Comparison of ENCODE assay signal across 8 mouse cellular contexts in genomic region chr16:3884201-3885064, GRCm38 (mm10). TPM values are rescaled to one million over a fixed set of nuclear protein-coding genes. Genes with fewer than 3 reads are reported as not detected.
DNase-seq lines count a peak whose midpoint lies in the region; ATAC-seq and TF ChIP-seq lines count a peak whose summit lies in the region.

TSS of gene Zfp597 (minus strand) at chr16:3884561.
TSS of gene Gm20695 (plus strand) at chr16:3884648.

- H3K9me3 ChIP-seq in CH12.LX (replicated peaks; ENCODE audit: low read length), result no peaks in the 10 kb centered on the region
- no peaks in the 10 kb centered on the region for H3K9me3 ChIP-seq in forebrain, embryonic 12.5 days
- no peaks in the 10 kb centered on the region for H3K9me3 ChIP-seq in liver, postnatal 0 days (ENCODE audit: low read length)
- no peaks in the 10 kb centered on the region for H3K9me3 ChIP-seq in neural tube, embryonic 14.5 days (ENCODE audit: control insufficient read depth, low read length)

- peak within 1 kb of the TSS; percentile 81 to 91 (median 87) for H3K4me3 ChIP-seq in CH12.LX (replicated peaks in 1 of 3; ENCODE audit: low read depth in 2 of 3, low read length in 2 of 3, poor library complexity in 1 of 3)
- peak within 1 kb of the TSS; percentile 89 for H3K4me3 ChIP-seq in forebrain, embryonic 12.5 days (replicated peaks)
- H3K4me3 ChIP-seq in liver, postnatal 0 days (ENCODE audit: low read depth, low read length), result peak within 1 kb of the TSS; percentile 99
- peak within 1 kb of the TSS; percentile 89 for H3K4me3 ChIP-seq in neural tube, embryonic 14.5 days (ENCODE audit: low read depth, low read length)

- peak within 1 kb of the TSS; percentile 2; the same call in 1 of the 2 replicates for H3K27ac ChIP-seq in CH12.LX (ENCODE audit: insufficient read depth, low read depth)
- H3K27ac ChIP-seq in forebrain, embryonic 12.5 days, result peak within 1 kb of the TSS; percentile 92
- H3K27ac ChIP-seq in liver, postnatal 0 days (ENCODE audit: low read depth), result peak within 1 kb of the TSS; percentile 95
- peak within 1 kb of the TSS; percentile 92 for H3K27ac ChIP-seq in neural tube, embryonic 14.5 days (ENCODE audit: low read depth, low read length)

- ATAC-seq in forebrain, embryonic 12.5 days (ENCODE audit: low FRiP score), result peak; percentile 99
- ATAC-seq in liver, postnatal 0 days, result peak; percentile 97
- ATAC-seq in neural tube, embryonic 14.5 days (ENCODE audit: low read depth), result peak; percentile 99

- H3K36me3 ChIP-seq in CH12.LX (replicated peaks in 1 of 2; ENCODE audit: control insufficient read depth in 1 of 2, insufficient read depth in 1 of 2, low read length in 1 of 2), result peaks cover 3 to 39% of the 10 kb centered on the region in 2 experiments
- 0 out of 2 replicates have a peak, but pooled peaks cover 4% of the 10 kb centered on the region for H3K36me3 ChIP-seq in forebrain, embryonic 12.5 days (replicated peaks)
- peaks cover 3% of the 10 kb centered on the region for H3K36me3 ChIP-seq in liver, postnatal 0 days (replicated peaks; ENCODE audit: insufficient read depth, low read length)
- H3K36me3 ChIP-seq in neural tube, embryonic 14.5 days (ENCODE audit: control insufficient read depth, insufficient read depth, low read length), result 0 out of 2 replicates have a peak, but pooled peaks cover 3% of the 10 kb centered on the region

- peaks cover 36% of the 10 kb centered on the region for H3K79me2 ChIP-seq in CH12.LX (replicated peaks; ENCODE audit: control insufficient read depth, extremely low read depth, insufficient read depth, poor library complexity, severe bottlenecking)

- H3K9ac ChIP-seq in CH12.LX (ENCODE audit: insufficient read depth, low read depth), result peak within 1 kb of the TSS; percentile 84
- peak within 1 kb of the TSS; percentile 90 for H3K9ac ChIP-seq in forebrain, embryonic 12.5 days
- H3K9ac ChIP-seq in liver, postnatal 0 days (replicated peaks), result peak within 1 kb of the TSS; percentile 98
- H3K9ac ChIP-seq in neural tube, embryonic 14.5 days (replicated peaks; ENCODE audit: low read depth, low read length), result peak within 1 kb of the TSS; percentile 88

- H3K27me3 ChIP-seq in CH12.LX (replicated peaks), result no peaks in the 10 kb centered on the region
- no peaks in the 10 kb centered on the region for H3K27me3 ChIP-seq in forebrain, embryonic 12.5 days
- no peaks in the 10 kb centered on the region for H3K27me3 ChIP-seq in liver, postnatal 0 days (ENCODE audit: insufficient read depth, low read length)
- H3K27me3 ChIP-seq in neural tube, embryonic 14.5 days (ENCODE audit: control insufficient read depth, insufficient read depth, low read length), result no peaks in the 10 kb centered on the region

- TF ChIP-seq CTCF in CH12.LX (conservative IDR thresholded peaks at IDR 0.05 in 1 of 2, IDR thresholded peaks at IDR 0.05 in 1 of 2; ENCODE audit: low read depth in 2 of 2, low read length in 2 of 2), result peak in 1 of 2 experiments; percentile 31; a peak in 2 of 4 replicates
- peak; percentile 70 for TF ChIP-seq CTCF in liver, postnatal 0 days (IDR thresholded peaks at IDR 0.05; ENCODE audit: low read depth)

- no peak for TF ChIP-seq EP300 in CH12.LX (IDR thresholded peaks at IDR 0.05; ENCODE audit: low read length)
- TF ChIP-seq EP300 in liver, postnatal 0 days (IDR thresholded peaks at IDR 0.05; ENCODE audit: low read depth), result no peak

- TF ChIP-seq RAD21 in CH12.LX (IDR thresholded peaks at IDR 0.05; ENCODE audit: low read depth, low read length), result no peak; the same call in 1 of the 2 replicates

- H3K4me1 ChIP-seq in CH12.LX (ENCODE audit: control insufficient read depth in 1 of 2, insufficient read depth in 2 of 2), result peaks cover 5 to 41% of the 10 kb centered on the region in 2 experiments
- peaks cover 15% of the 10 kb centered on the region for H3K4me1 ChIP-seq in forebrain, embryonic 12.5 days
- H3K4me1 ChIP-seq in liver, postnatal 0 days (ENCODE audit: insufficient read depth), result peaks cover 19% of the 10 kb centered on the region
- H3K4me1 ChIP-seq in neural tube, embryonic 14.5 days (ENCODE audit: control insufficient read depth, insufficient read depth, low read length), result peaks cover 15% of the 10 kb centered on the region

- intact Hi-C loops in heart, postnatal 10 days (cut with DNase I), result loop anchor here (2.0 to 5.0 kb wide), 2 partner anchors 24 to 37 kb away; partner anchors contain the start of genes 1700037C18Rik, Cluap1 and Zfp174

- peak; percentile 80 for TF ChIP-seq POLR2A in CH12.LX (IDR thresholded peaks at IDR 0.05; ENCODE audit: low read depth, low read length)

- in situ Hi-C loops in CH12.LX (cut with MboI; ENCODE audit: low pct_ligation_motif_present, low pct_unique_long_range_greater_than_20kb, low sequenced_read_pairs), result loop anchor here (5.0 kb wide), 1 partner anchor 37 kb away; the partner anchor contains the start of gene Zfp174

- WGBS in forebrain, embryonic 12.5 days, result under 1% methylated on average over 77 of the region's 88 CpGs
- WGBS in large intestine, adult 2 months, result under 1% methylated on average over 88 of the region's 88 CpGs
- WGBS in liver, postnatal 0 days (ENCODE audit: insufficient replicate concordance), result 2% methylated on average over 81 of the region's 88 CpGs
- under 1% methylated on average over 73 of the region's 88 CpGs for WGBS in neural tube, embryonic 14.5 days

- DNase-seq in CH12.LX (ENCODE audit: extremely low read depth), result peak; percentile 94
- DNase-seq in c-Kit-positive CD71-positive TER-119-negative erythroid progenitor cells, embryonic 14.5 days (ENCODE audit: low read depth), result peak; percentile 90
- peak; percentile 96 to 97 for DNase-seq in heart, postnatal 10 days
- peak; percentile 77 for DNase-seq in large intestine, adult 2 months (ENCODE audit: low read depth, low spot score)
- DNase-seq in liver, postnatal 0 days, result peak; percentile 96
- peak; percentile 96 for DNase-seq in testis, postnatal 10 days (ENCODE audit: low spot score)

- dilution Hi-C loops in CH12.LX (cut with MboI; ENCODE audit: extremely low pct_ligation_motif_present, extremely low pct_unique_long_range_greater_than_20kb, low sequenced_read_pairs), result no loop called here

- peak within 1 kb of the TSS; percentile 77 for H3K4me2 ChIP-seq in CH12.LX (ENCODE audit: insufficient read depth, low read depth, poor library complexity, severe bottlenecking)
- H3K4me2 ChIP-seq in forebrain, embryonic 12.5 days, result peak within 1 kb of the TSS; percentile 75
- H3K4me2 ChIP-seq in liver, postnatal 0 days (ENCODE audit: low read depth, low read length), result peak within 1 kb of the TSS; percentile 97
- peak within 1 kb of the TSS; percentile 58 for H3K4me2 ChIP-seq in neural tube, embryonic 14.5 days (ENCODE audit: low read depth, low read length)

TF ChIP-seq in CH12.LX, 34 proteins besides CTCF, POLR2A, EP300 and RAD21 (continues in another document):
- peak; percentile 30; the same call in 1 of the 2 replicates for TF ChIP-seq MAZ (IDR thresholded peaks at IDR 0.05; ENCODE audit: low read depth, low read length)
- no peak for TF ChIP-seq JUN (IDR thresholded peaks at IDR 0.05; ENCODE audit: insufficient read depth, low read depth, low read length)
- peak; percentile 99 for TF ChIP-seq ELF1 (IDR thresholded peaks at IDR 0.05; ENCODE audit: low read depth, low read length)
- TF ChIP-seq CHD2 (IDR thresholded peaks at IDR 0.05; ENCODE audit: low read length), result peak; percentile 90; the same call in 1 of the 2 replicates
- TF ChIP-seq KAT2A (IDR thresholded peaks at IDR 0.05; ENCODE audit: insufficient replicate concordance, low read length), result peak; percentile 98
- TF ChIP-seq MAX (IDR thresholded peaks at IDR 0.05; ENCODE audit: low read length), result peak; percentile 86
- no peak for TF ChIP-seq E2F4 (IDR thresholded peaks at IDR 0.05; ENCODE audit: insufficient replicate concordance, low read depth, low read length)
- peak; percentile 67; the same call in 1 of the 2 replicates for TF ChIP-seq IRF4 (IDR thresholded peaks at IDR 0.05; ENCODE audit: low read depth, low read length)
- TF ChIP-seq SMC3 (IDR thresholded peaks at IDR 0.05; ENCODE audit: low read depth, low read length), result peak; percentile 9; the same call in 1 of the 2 replicates
- peak; percentile 42 for TF ChIP-seq BHLHE40 (IDR thresholded peaks at IDR 0.05; ENCODE audit: low read depth, low read length)
- peak; percentile 83 for TF ChIP-seq ETS1 (conservative IDR thresholded peaks at IDR 0.05; ENCODE audit: low read depth, low read length)
- TF ChIP-seq GABPA (IDR thresholded peaks at IDR 0.05; ENCODE audit: insufficient replicate concordance, low read depth, low read length), result peak; percentile 74; the same call in 1 of the 2 replicates
- TF ChIP-seq UBTF (IDR thresholded peaks at IDR 0.05; ENCODE audit: low read depth, low read length), result peak; percentile 53; the same call in 1 of the 2 replicates
- peak; percentile 94 for TF ChIP-seq MXI1 (IDR thresholded peaks at IDR 0.05; ENCODE audit: low read depth, low read length)
- TF ChIP-seq MYC (IDR thresholded peaks at IDR 0.05; ENCODE audit: low read depth, low read length), result no peak
- TF ChIP-seq SIN3A (IDR thresholded peaks at IDR 0.05; ENCODE audit: low read length), result peak; percentile 98
- TF ChIP-seq POLR2AphosphoS2 (IDR thresholded peaks at IDR 0.05; ENCODE audit: low read depth, low read length), result 0 out of 2 replicates have a peak, but pooled peaks have one; percentile 57
- TF ChIP-seq ZNF384 (IDR thresholded peaks at IDR 0.05; ENCODE audit: low read depth, low read length), result no peak
- peak; percentile 96 for TF ChIP-seq HCFC1 (IDR thresholded peaks at IDR 0.05; ENCODE audit: low read depth, low read length)

RNA-seq across cellular contexts. Expression of gene Zfp597, which starts in this region (rescaled TPM):
- total RNA-seq in CH12.LX (2012; rRNA removed), result 10.4 and 13.4 TPM in 2 replicates
- total RNA-seq in CH12.LX (2014; rRNA removed), result 17.5 and 17.8 TPM in 2 replicates
- polyA plus RNA-seq in CH12.LX (2012; ENCODE audit: insufficient read length, low read depth), result 10.5 and 11.0 TPM in 2 replicates
- 9.7 and 12.9 TPM in 2 replicates for polyA plus RNA-seq in forebrain, embryonic 12.5 days (2016; fragmentation: Nextera tagmentation; extraction: Ambion mirVana)
- total RNA-seq in heart, postnatal 10 days (2021), result 10 to 100 TPM; 11.3 to 12.7 TPM
- polyA plus RNA-seq in large intestine, adult 2 months (2012; rRNA removed), result 1.4 and 2.3 TPM in 2 replicates
- 1.8 and 2.7 TPM in 2 replicates for polyA plus RNA-seq in liver, postnatal 0 days (2015; fragmentation: Nextera tagmentation; extraction: Ambion mirVana)
- 21.6 and 21.8 TPM in 2 replicates for polyA plus RNA-seq in neural tube, embryonic 14.5 days (2014; fragmentation: Nextera tagmentation; extraction: Ambion mirVana)

RNA-seq across cellular contexts. Expression of gene Gm20695, which starts in this region (rescaled TPM):
- total RNA-seq in CH12.LX (2012; rRNA removed), result 0.88 and 0.89 TPM in 2 replicates
- total RNA-seq in CH12.LX (2014; rRNA removed), result 1.2 and 1.7 TPM in 2 replicates
- polyA plus RNA-seq in CH12.LX (2012; ENCODE audit: insufficient read length, low read depth), result not detected in 2 replicates
- 1.5 and 3.9 TPM in 2 replicates for polyA plus RNA-seq in forebrain, embryonic 12.5 days (2016; fragmentation: Nextera tagmentation; extraction: Ambion mirVana)
- not detected for total RNA-seq in heart, postnatal 10 days (2021)
- 0.22 TPM in 1 of 2 replicates, not detected in the other for polyA plus RNA-seq in large intestine, adult 2 months (2012; rRNA removed)
- polyA plus RNA-seq in liver, postnatal 0 days (2015; fragmentation: Nextera tagmentation; extraction: Ambion mirVana), result 3.4 and 3.9 TPM in 2 replicates
- polyA plus RNA-seq in neural tube, embryonic 14.5 days (2014; fragmentation: Nextera tagmentation; extraction: Ambion mirVana), result 3.3 and 4.0 TPM in 2 replicates

Comparison
In these comparisons a context has a peak if more than half of its experiments do, and no peak if none do; other contexts are left out.
1. Peak in every context shown above with its lines: DNase-seq, ATAC-seq, H3K4me3 ChIP-seq and H3K27ac ChIP-seq.
2. H3K27ac ChIP-seq: peak in every context shown above with its lines; median percentile 95 in liver, postnatal 0 days; 92 in forebrain, embryonic 12.5 days; 92 in neural tube, embryonic 14.5 days; 2 in CH12.LX.